Mouse (Mus musculus) lung, postnatal 14 days (tissue): ENCODE measurements around the gene Akap2.

Experiments
- DNase-seq: peaks from one replicate; pipeline ENCODE4 v3.0.0; 2021

Akap2 gene

DNA sequence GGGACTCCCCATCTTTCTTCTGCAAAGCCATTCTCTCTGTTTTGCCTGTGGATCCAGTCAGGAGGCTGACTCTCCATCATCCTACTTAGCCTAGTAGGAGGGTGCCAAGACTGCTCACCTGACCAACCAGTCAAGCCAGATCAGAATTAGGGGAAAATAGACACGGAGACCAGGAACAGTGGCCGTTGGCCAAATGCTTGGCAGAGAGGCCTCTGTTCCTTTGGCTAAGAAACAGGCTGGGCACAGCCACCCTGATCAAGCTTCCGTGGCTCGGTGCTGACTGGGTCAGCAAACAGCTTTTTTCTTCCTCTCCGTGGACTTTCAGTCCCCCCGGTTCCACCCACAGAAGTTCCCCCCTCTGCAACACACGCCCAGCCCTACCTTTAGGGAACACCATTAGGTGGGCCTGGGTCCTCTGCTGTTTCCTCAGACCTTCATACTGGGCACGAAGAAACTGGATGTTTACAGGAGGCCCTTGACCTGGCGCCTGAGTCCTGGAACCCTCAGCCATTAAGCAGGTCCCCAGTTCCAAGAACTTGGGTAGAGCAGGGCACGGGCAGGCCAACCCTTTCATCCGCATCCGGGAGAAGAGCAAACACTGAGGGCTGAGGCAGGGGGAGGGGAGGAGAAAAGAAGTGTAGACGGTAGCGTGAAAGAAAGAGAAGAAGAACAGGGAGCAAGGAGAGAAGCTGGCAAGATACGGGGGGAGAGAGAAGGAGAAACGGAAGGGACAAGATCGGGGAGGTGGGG is 197.9 kb downstream of the Akap2 start:
- DNase-seq, result peak; percentile 46

GRCm38 (mm10) chr4:57916201-57916661 is 198.8 kb downstream of the Akap2 start, which contains the start of gene D630039A03Rik:
Gene D630039A03Rik, minus strand, starts transcription at chr4:57916297.
- DNase-seq, result peak; percentile 48

- no peak for DNase-seq
These were observed 199.3 kb downstream of the Akap2 start for GRCm38 (mm10) chr4:57916711-57917110.

GRCm38 (mm10) chr4:57919494-57920423 is 202.3 kb downstream of the Akap2 start:
- DNase-seq, result no peak

- no peak for DNase-seq
These were observed 203.1 kb downstream of the Akap2 start for GRCm38 (mm10) chr4:57920522-57920921.

DNA sequence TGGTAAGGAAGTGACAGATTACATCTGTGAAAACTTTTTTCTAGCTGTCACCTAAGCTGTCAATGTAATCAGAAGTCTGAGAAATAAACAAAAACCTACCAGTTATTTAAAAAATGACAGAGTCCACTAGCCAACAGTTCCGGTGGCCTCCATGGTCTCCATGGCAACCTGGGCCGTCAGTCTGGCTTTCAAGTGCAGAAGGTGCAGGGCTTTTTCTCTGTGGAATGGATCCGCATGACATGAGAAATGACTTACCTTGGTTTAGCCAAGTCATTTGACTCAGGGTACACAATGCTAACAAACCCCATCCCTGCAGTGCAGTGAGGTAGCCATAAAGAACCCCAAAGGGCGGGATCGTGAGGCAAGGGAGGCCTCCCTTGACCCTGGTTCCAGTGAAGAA is 204.7 kb downstream of the Akap2 start:
- DNase-seq, result no peak

DNA sequence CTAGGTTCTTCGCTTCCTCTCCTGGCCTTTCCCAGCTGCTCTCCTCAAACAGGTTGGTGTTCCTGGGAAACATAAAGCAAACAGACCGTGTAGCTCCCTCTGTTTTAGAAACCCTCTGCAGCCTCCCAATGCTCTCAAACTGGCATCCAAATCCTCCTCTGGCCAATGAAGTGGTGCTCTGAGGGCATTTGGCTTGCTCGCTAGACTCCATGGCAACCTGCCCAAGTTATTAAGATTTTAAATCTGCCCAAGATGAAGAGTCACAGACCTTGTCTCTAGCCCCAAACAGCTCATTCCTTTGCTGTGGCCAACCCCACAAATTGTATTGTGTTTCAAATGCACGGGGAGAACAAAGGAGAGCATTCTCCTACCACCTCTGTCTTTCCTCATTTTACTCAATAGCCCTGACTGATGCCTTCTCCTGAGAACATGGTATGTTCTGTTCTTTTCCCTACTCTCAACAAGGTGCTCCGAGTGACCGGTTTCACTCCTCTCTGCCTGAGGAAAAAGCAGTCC is 207.2 kb downstream of the Akap2 start:
- DNase-seq, result no peak

DNA sequence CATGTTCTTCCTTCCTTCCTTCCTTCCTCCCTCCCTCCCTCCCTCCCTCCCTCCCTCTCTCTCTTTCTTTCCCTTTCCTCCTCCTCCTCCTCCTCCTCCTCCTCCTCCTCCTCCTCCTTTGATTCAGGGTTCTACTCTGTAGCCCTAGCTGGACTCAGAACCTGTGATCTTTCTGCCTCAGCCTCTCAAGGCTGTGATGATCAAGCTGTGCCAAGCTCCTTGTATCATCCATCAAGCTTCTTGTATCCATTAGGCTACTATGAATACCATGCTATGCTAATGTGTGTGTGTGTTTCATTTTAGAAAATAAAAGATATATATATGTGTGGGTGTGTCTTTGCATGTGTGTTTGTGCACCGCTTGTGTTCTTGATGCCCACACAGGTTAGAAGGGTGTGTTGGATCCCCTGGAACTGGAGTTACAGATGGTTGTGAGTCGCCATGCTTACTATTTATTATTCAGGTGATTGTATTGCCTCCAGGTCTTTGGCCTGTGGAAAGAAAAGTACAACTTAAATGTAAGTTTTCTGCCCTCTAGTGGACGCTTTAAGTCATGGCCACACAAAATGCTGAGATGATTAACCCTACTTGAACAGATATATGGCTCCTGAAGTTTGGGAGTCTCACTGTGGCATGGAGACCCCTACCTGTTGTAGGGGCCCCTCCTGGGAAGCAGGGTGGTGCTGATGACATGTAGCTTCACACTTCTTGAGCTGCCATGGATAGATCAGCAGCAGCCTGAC is 210.2 kb downstream of the Akap2 start:
- DNase-seq, result no peak

GRCm38 (mm10) chr4:57930559-57931170 is 213.2 kb downstream of the Akap2 start:
- DNase-seq, result no peak

- DNase-seq, result no peak
These were observed 216.7 kb downstream of the Akap2 start for GRCm38 (mm10) chr4:57934181-57934580.

GRCm38 (mm10) chr4:57937292-57937691 is 219.8 kb downstream of the Akap2 start:
- DNase-seq, result no peak

- no peak for DNase-seq
These were observed 223.2 kb downstream of the Akap2 start for GRCm38 (mm10) chr4:57940631-57941030.

DNA sequence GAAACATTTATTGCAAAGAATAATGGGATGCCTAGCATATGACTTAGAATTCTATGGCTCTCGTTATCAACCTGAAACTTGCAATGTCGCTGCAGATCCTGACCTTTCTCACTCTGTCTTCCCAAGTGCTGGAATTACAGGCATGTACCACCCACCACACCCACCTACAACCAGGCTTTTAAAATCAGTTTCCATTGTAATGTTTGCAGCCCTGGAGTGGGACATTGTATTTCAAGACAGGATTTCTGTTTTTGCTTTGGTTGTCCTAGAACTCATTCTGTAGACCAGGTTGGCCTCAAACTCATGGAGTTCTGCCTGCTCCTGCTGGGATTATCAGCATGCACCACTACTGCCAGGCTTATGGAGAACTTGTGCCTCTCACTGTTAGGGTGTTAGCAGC is 225.4 kb downstream of the Akap2 start:
- no peak for DNase-seq
